Mouse (Mus musculus) right cerebral cortex, postnatal 10 days (tissue): ENCODE measurements at regions not wholly inside any gene's neighbourhood (a gene's known extent, or its start where the extent isn't known, plus 50 kb on each side); places are given as distances from the start of the nearest gene placed in this dataset.

ENCODE experiments used
- DNase-seq, 2 experiments: peaks; one replicate each; pipeline ENCODE4 v3.0.0; 2021; ENCODE audit warnings: low spot score in 2 of 2

GRCm38 (mm10) chr10:91959734-91960492, 762.3 kb downstream of the Nedd1 start:
- no peak for DNase-seq

GRCm38 (mm10) chr10:91953078-91953477, 769.1 kb downstream of the Nedd1 start:
- no peak for DNase-seq

- no peak for DNase-seq
Observed at GRCm38 (mm10) chr10:91923626-91924025, 742.5 kb upstream of the Tmpo start.

- DNase-seq, result no peak
Observed at GRCm38 (mm10) chr10:91889864-91890263, 708.7 kb upstream of the Tmpo start.

GRCm38 (mm10) chr10:91888537-91888936, 707.4 kb upstream of the Tmpo start:
- DNase-seq, result peak; percentile 68 to 78

GRCm38 (mm10) chr10:91883155-91883554, 702.0 kb upstream of the Tmpo start:
- no peak for DNase-seq

GRCm38 (mm10) chr10:91882481-91882880, 701.4 kb upstream of the Tmpo start:
- DNase-seq, result no peak

- DNase-seq, result peak; percentile 29 to 36
Observed at GRCm38 (mm10) chr10:91881521-91882228, 700.6 kb upstream of the Tmpo start.

- DNase-seq, result no peak
Observed at GRCm38 (mm10) chr10:91875450-91875849, 694.3 kb upstream of the Tmpo start.

- peak in 1 of 2 experiments; percentile 41 for DNase-seq
Observed at GRCm38 (mm10) chr10:91871244-91871643, 690.1 kb upstream of the Tmpo start.

GRCm38 (mm10) chr10:91858711-91859595, 677.8 kb upstream of the Tmpo start:
- no peak for DNase-seq

- DNase-seq, result peak in 1 of 2 experiments; percentile 29
Observed at GRCm38 (mm10) chr10:91827074-91827473, 646.0 kb upstream of the Tmpo start.

GRCm38 (mm10) chr10:91823499-91823898, 642.4 kb upstream of the Tmpo start:
- DNase-seq, result no peak

GRCm38 (mm10) chr10:91804870-91805269, 623.8 kb upstream of the Tmpo start:
- no peak for DNase-seq
